Mouse (Mus musculus): ENCODE measurements around the gene Tssc4. TPM values are rescaled to one million over a fixed set of nuclear protein-coding genes. Genes with fewer than 3 reads are reported as not detected.

Tssc4 gene
- total and polyA plus RNA-seq, 2 experiments from 2014 or later = 86.5 to 91.8 TPM

GRCm38 (mm10) chr7:143044826-143045206, 24.2 kb upstream of the Tssc4 start:
- no peak for ATAC-seq

GRCm38 (mm10) chr7:143046358-143046757, 22.7 kb upstream of the Tssc4 start:
- Histone ChIP-seq H3K27me3 (ENCODE audit: insufficient read depth, low read length) (no peaks in the 10 kb centered on the region), H3K36me3 (ENCODE audit: insufficient read depth) (peaks cover 8% of the 10 kb centered on the region; the same call in 1 of the 2 replicates), H3K4me1 (ENCODE audit: insufficient read depth) (no peaks in the 10 kb centered on the region), H3K9ac (no peak overlapping the region), H3K9me3 (ENCODE audit: low read length) (no peaks in the 10 kb centered on the region), H3K27ac (ENCODE audit: low read depth, low read length) (no peak overlapping the region), H3K4me2 (ENCODE audit: low read depth) (no peak overlapping the region), H3K4me3 (ENCODE audit: low read depth, low read length) (no peak overlapping the region)
- ATAC-seq (no peak), DNase-seq (no peak)
- 75% methylated on average over 7 of the region's 7 CpGs for WGBS
- no peak for TF ChIP-seq CTCF (IDR thresholded peaks at IDR 0.05; ENCODE audit: low read depth)

More at GRCm38 (mm10) chr7:143044826-143045206, 24.2 kb upstream of the Tssc4 start:
- peaks cover 8% of the 10 kb centered on the region; the same call in 1 of the 2 replicates for H3K36me3 ChIP-seq (ENCODE audit: insufficient read depth)
- no peak overlapping the region for H3K9ac ChIP-seq
- no peaks in the 10 kb centered on the region for H3K27me3 ChIP-seq (ENCODE audit: insufficient read depth, low read length)
- TF ChIP-seq CTCF (IDR thresholded peaks at IDR 0.05; ENCODE audit: low read depth) = peak; percentile 30
- H3K9me3 ChIP-seq (ENCODE audit: low read length) = no peaks in the 10 kb centered on the region
- H3K27ac ChIP-seq (ENCODE audit: low read depth, low read length) = no peak overlapping the region
- no peak for DNase-seq
- no peak overlapping the region for H3K4me3 ChIP-seq (ENCODE audit: low read depth, low read length)
- no peaks in the 10 kb centered on the region for H3K4me1 ChIP-seq (ENCODE audit: insufficient read depth)
- H3K4me2 ChIP-seq (ENCODE audit: low read depth) = no peak overlapping the region

- H3K4me3 ChIP-seq (ENCODE audit: low read depth, low read length) = no peak overlapping the region
- no peaks in the 10 kb centered on the region for H3K36me3 ChIP-seq (ENCODE audit: insufficient read depth)
- no peaks in the 10 kb centered on the region for H3K27me3 ChIP-seq (ENCODE audit: insufficient read depth, low read length)
- H3K4me2 ChIP-seq (ENCODE audit: low read depth) = no peak overlapping the region
- 83% methylated on average over 3 of the region's 3 CpGs for WGBS
- H3K27ac ChIP-seq (ENCODE audit: low read depth, low read length) = no peak overlapping the region
- DNase-seq (no peak), ATAC-seq (no peak)
- peaks cover 7% of the 10 kb centered on the region for H3K4me1 ChIP-seq (ENCODE audit: insufficient read depth)
- no peak for TF ChIP-seq CTCF (IDR thresholded peaks at IDR 0.05; ENCODE audit: low read depth)
- H3K9ac ChIP-seq = no peak overlapping the region
- H3K9me3 ChIP-seq (ENCODE audit: low read length) = no peaks in the 10 kb centered on the region
These were observed 19.7 kb upstream of the Tssc4 start for GRCm38 (mm10) chr7:143049331-143049730.

- no peak overlapping the region for H3K4me3 ChIP-seq (ENCODE audit: low read depth, low read length)
- 100% methylated on average over 3 of the region's 3 CpGs for WGBS
- no peak overlapping the region for H3K4me2 ChIP-seq (ENCODE audit: low read depth)
- no peak overlapping the region for H3K27ac ChIP-seq (ENCODE audit: low read depth, low read length)
- H3K4me1 ChIP-seq (ENCODE audit: insufficient read depth) = peaks cover 15% of the 10 kb centered on the region
- H3K36me3 ChIP-seq (ENCODE audit: insufficient read depth) = no peaks in the 10 kb centered on the region
- H3K9me3 ChIP-seq (ENCODE audit: low read length) = no peaks in the 10 kb centered on the region
- no peaks in the 10 kb centered on the region for H3K27me3 ChIP-seq (ENCODE audit: insufficient read depth, low read length)
- DNase-seq = no peak
- TF ChIP-seq CTCF (IDR thresholded peaks at IDR 0.05; ENCODE audit: low read depth) = no peak
- no peak for ATAC-seq
- H3K9ac ChIP-seq = no peak overlapping the region
These were observed 18.9 kb upstream of the Tssc4 start for GRCm38 (mm10) chr7:143049841-143050816.

- no peak for ATAC-seq
- no peak overlapping the region for H3K27ac ChIP-seq (ENCODE audit: low read depth, low read length)
- no peak overlapping the region for H3K9ac ChIP-seq
- no peak overlapping the region for H3K4me3 ChIP-seq (ENCODE audit: low read depth, low read length)
- H3K9me3 ChIP-seq (ENCODE audit: low read length) = no peaks in the 10 kb centered on the region
- no peaks in the 10 kb centered on the region for H3K36me3 ChIP-seq (ENCODE audit: insufficient read depth)
- peaks cover 26% of the 10 kb centered on the region for H3K4me1 ChIP-seq (ENCODE audit: insufficient read depth)
- WGBS = 76% methylated on average over 2 of the region's 2 CpGs
- H3K27me3 ChIP-seq (ENCODE audit: insufficient read depth, low read length) = no peaks in the 10 kb centered on the region
- no peak for TF ChIP-seq CTCF (IDR thresholded peaks at IDR 0.05; ENCODE audit: low read depth)
- H3K4me2 ChIP-seq (ENCODE audit: low read depth) = no peak overlapping the region
- no peak for DNase-seq
These were observed 17.7 kb upstream of the Tssc4 start for GRCm38 (mm10) chr7:143051316-143051715.

GRCm38 (mm10) chr7:143052626-143053007, 16.4 kb upstream of the Tssc4 start, which contains the start of gene Cd81:
Cd81 (plus strand) TSS chr7:143052739.
- Histone ChIP-seq H3K9ac (peak within 1 kb of the TSS; percentile 98), H3K4me2 (ENCODE audit: low read depth) (peak within 1 kb of the TSS; percentile 87), H3K36me3 (ENCODE audit: insufficient read depth) (no peaks in the 10 kb centered on the region), H3K27me3 (ENCODE audit: insufficient read depth, low read length) (no peaks in the 10 kb centered on the region), H3K9me3 (ENCODE audit: low read length) (no peaks in the 10 kb centered on the region), H3K4me1 (ENCODE audit: insufficient read depth) (peaks cover 26% of the 10 kb centered on the region), H3K4me3 (ENCODE audit: low read depth, low read length) (peak within 1 kb of the TSS; percentile 92), H3K27ac (ENCODE audit: low read depth, low read length) (peak within 1 kb of the TSS; percentile 90)
- under 1% methylated on average over 35 of the region's 37 CpGs for WGBS
- TF ChIP-seq CTCF (IDR thresholded peaks at IDR 0.05; ENCODE audit: low read depth) = no peak
- peak; percentile 81 for DNase-seq
- ATAC-seq = peak; percentile 75

All from forebrain, postnatal 0 days (tissue).